Mouse (Mus musculus): Measurements from ENCODE around the gene Mrvi1. TPM values are rescaled to one million over a fixed set of nuclear protein-coding genes. Genes with fewer than 3 reads are reported as not detected.

The Mrvi1 gene
- total RNA-seq, 2 experiments from 2014 or later = 1.5 to 2.3 TPM

DNA sequence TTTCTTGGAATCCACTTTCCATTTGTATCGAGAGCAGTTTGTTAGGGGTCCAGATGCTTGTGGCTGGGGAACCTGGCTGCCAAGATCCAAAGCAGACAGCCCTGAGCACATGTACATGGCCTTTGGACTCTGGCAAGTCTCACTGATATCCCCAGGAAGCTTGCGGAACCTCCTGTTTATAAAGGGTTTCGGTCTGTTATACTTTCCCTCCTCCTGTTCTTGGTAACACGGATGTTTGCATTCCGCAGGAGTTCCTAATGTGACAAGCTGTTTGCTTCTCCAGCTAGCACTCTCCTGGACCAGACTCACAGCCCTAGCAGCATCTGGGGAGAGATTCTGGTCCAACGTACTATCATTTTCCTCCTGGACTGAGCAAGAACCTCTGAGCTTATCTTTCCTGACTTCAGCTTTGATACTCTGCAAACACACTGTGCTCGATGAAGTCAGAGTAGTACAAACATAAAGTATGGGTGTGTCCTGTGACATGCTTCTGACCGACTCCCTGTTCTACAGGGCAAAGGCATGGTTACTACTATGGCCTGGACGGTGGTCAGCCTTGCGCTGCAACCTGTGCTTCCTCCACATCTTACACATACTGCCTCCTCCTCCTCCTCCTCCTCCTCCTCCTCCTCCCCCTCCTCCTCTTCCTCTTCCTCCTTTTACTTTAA is 88.2 kb downstream of the Mrvi1 start:
- DNase-seq (ENCODE audit: low spot score in 2 of 2) = no peak

DNA sequence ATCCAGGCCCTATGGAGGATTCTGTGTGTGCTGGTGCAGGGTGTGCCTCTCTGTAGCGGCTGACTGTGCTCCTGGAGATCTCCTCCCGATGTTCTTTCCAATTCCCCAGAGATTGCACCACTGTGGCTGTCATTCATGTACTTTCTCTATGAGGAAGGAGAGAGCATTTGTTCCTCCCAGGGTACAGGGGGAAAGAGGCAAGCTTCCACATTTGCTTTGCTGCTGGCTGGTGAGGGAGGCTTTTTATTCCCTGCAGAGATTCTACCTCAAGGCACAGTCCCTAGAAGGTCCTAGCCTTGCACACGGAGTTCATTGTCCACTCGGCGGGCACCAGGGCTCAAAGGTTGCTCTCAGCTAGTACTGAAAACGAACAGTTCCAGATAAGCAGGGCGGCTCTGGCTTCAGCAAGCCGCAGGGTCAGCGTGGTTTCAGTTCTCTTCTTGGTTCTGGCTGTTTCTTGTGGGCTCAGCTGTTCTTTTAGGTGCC is 90.7 kb downstream of the Mrvi1 start:
- peak; percentile 22 to 30 for DNase-seq (ENCODE audit: low spot score in 2 of 2)

DNA sequence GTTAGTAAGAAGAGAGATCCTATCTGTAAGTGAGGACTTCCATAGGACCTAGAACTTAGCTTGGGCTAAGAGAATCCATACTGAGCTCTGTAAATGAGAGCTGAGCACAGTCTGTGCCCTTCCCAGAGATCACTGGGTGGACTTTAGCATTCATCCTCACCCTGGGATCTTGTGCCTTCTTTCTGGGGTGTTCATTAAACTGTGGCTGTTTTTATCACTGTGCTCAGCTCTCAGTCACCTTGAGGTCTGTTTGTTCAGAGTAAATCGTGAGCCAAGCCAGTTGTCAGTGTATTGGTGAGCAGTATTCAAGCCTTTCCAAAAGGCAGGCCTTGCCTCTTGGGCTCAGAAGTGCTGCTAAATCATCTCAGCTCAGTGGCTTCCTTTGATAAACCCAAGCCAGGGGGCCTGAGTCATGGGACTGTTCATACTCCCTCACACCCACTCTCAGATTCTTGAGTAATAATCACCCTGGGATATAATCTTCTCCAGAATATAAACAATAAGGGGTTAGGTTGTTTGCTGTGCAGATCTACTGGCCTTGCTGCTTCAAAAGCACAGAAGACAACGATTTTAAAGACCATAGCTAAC is 100.4 kb downstream of the Mrvi1 start:
- no peak for DNase-seq (ENCODE audit: low spot score in 2 of 2)

DNA sequence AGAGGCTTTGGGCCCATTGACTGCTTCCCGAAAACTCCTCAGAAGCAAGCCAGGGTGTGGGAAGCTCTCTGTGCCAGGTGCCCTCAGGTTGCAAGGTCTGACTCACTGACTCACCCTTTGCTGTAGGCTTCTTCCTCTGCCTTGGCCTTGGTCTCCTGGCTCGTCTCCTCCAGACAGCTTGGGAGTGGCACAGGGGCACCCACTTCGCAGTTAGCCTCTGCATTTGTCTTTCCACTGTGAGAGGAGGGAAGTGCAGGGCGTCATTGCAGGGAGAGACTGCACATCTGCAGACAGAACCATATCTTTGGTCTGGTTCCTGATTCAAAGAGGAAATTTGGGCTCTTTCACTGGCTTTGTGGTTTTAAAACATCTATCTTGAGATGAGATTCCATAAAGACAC is 104.2 kb downstream of the Mrvi1 start:
- no peak for DNase-seq (ENCODE audit: low spot score in 2 of 2)

DNA sequence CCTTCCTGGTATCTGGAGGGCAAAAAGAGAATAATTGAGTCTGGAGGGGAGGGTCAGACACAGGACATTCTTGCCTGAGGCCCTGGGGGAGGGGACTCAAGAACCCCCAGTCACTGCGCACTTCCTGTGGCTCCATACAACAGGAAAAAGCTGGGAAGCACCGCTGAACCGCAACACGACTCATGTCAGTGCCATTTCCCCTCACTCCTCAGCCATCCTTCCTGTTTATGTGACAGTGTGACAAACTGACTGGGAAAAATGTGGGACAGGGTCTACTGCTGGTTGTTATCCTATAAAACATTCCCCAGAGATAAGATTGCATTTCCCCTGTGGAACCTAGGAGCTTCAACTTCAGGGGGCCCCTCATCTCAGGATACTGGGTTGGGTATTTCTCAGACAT is 105.3 kb downstream of the Mrvi1 start:
- DNase-seq (ENCODE audit: low spot score in 2 of 2) = no peak

DNA sequence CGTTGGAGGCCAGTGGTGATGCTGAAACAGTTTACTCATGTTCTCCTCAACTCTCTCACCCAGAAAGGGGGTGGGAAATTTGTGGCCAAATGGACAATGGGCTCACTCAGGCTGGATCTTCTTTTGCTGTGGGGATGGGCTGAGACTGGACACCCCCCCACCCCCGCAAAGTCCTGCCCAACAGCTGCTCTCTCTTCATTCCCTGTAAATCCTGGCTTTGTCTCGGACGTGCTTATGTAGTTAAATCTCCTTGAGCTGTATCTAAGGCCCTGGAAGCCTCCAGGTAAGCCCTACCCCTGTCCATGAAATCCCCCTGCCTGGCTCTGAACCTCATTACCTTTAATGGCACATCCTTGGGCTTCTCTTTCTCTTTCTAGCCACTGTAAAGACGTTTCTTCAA is 113.5 kb downstream of the Mrvi1 start:
- no peak for DNase-seq (ENCODE audit: low spot score in 2 of 2)

DNA sequence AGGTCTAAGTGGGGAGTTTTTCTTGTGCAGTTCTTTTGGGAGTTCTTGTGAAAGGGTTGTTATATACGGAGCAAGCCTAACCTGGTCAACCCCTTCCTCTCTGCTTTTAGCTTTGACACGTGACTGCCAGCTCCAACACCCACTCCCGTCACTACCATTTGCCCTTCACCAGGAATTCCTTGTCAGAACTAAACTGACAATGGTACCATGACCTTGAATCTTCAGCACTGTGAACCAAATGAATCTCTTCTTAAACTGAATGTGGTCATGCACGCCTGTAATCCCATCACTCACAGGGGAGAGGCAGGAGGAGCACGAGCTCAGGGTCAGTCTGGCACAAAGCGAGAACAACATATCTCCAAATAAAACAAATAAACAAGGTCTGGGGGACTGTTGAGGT is 115.1 kb downstream of the Mrvi1 start:
- no peak for DNase-seq (ENCODE audit: low spot score in 2 of 2)

DNA sequence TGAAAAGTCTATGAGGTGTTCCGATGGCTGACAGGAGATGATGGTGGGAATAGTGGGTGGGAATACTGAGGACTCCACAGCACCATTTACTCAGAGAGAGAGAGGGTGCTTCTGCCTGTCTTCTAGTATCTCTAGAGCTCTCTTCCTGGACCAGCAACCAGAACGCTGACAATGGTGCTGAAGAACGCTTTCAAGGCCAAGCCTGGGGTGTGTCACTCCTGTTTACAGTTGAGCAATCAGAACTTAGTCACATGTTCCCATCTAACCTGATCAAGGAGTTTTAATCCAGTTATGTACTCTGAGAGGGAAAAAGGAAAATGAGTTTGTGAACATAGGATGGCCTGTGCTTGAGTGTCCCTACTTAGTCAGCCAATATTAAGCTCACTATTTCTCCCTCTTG is 116.2 kb downstream of the Mrvi1 start:
- no peak for DNase-seq (ENCODE audit: low spot score in 2 of 2)

DNA sequence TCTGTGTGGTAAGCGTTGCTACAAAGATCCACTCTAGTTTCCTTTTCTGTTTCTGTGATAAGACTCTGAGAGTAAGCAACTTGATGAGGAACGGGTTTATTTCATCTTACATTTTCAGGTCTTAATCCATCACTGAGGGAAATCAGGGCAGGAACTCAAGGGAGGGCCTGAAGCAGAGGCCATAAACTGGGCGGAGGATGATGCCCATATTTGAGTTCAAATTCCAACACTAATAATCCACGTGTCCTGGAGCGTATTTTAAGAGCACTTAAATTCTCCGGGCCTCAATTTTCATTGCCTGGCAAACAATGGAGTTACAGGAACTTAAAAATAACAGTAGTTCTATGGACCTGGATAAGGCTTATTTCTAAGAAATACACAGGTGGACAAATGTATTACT is 116.7 kb downstream of the Mrvi1 start:
- DNase-seq (ENCODE audit: low spot score in 2 of 2) = no peak

DNA sequence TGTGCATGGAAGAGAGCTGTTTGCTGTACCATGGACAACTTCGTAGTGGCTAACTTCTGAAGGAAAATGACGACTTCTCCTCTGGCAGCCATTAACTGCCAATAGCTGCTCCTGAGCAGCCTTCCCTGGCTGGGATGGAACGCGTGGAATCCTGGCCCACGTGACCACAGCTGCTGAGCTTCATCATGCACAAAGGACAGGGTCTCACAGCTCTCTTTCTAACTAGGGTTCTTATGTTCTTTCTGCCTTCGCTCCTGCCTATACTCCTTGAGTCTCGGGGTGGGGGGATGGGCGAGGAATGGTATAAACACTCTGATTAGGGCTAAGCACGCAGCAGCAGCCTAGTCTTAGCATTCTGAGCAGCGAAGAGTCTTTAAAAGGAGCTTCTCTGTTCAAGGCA is 117.2 kb downstream of the Mrvi1 start:
- no peak for DNase-seq (ENCODE audit: low spot score in 2 of 2)

DNA sequence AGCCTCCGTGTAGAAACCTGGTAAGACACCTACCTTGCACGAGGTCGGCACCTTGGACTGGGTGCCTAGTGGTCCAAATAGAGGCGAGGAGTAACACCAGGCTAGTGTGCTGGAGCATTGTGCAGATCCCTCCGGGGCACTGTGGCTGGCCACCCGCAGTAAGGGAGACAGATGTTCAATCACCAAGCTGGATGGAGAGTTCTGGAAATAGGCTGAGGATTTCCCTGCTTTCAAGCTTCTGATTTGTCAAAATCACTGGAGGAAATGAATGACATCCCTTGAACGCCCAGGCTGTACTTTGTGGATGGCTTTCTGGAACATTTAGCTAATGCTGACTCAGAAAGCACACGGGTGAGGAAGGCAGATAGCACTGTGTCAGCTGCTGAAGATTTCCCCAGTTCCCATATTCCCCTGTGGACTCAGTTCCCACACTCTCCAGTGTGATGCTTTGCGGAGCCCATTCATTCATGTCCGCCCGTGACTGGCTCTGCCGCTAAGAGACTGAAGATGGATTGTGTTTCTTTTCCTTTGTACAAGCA is 119.4 kb downstream of the Mrvi1 start, which contains the start of gene Lyve1:
Gene Lyve1, minus strand, starts transcription at position 489 of the 539 bp plus-strand sequence.
- DNase-seq (ENCODE audit: low spot score in 2 of 2) = no peak

DNA sequence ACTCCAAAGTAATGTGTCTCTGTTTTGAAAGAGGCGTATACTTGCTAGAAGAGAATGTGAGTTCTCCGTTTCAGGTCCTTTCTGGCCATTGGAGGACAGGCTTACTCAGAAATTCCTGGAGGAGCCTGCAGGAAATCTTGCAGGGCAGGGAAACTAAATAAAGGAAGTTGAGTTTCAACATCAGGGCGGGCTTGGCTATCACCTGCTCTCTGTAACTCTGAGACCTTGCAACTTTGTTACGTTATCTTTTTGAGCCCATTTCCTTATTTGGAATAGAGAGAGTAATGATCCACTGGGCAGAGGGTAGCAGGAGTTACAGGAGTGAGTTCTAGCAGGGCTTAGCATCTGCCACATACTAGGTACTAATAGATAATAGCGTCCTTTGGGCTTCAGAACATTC is 122.1 kb downstream of the Mrvi1 start:
- DNase-seq (ENCODE audit: low spot score in 2 of 2) = no peak

DNA sequence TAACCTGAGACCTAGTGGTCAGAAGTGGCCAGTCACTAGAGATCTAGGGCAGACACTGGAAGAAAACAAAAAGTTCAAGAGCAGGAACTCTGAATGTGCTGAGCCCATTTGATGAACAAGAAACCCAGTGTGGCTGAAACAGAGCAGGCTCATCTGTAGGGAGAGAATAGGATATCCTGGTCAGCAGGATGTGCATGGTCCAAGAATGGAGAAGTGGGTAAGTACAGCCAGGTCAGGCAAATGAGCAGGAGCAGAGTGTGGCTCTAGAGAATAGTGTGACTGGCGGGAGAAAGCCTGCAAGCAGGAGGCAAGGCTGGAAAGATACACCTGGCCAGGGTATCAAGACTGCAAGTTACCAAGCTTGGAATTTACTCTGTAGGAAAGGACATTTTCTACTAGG is 126.7 kb downstream of the Mrvi1 start:
- no peak for DNase-seq (ENCODE audit: low spot score in 2 of 2)

DNA sequence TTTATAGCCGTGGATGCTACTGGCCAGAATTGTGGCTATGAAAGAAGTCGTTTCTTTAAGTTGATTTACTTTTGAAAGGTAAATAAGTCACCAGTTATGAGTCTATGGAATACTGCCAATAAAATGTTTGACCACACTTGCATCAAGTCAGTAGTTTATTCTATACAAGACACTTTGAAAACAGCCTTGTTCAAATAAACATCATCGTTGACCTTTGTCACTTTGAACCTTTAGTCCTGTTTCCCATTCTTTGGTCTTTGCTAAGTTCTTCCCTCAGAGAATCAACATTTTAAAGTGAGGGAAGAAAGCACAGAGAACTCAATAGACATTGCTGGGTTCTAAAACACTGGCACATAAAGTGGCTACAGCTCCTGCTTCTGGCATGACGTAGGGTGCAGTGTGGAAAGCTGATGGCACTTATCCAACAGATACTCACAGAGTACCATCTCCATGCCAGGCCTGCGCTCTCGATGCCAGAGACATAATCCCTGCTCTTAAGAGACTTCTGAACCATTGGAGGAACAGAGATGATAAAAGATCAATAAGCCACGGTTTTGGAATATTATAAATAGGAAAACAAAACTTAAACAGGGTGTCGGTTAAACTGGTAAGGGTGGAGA is 127.2 kb downstream of the Mrvi1 start:
- peak in 1 of 2 experiments; percentile 34 for DNase-seq (ENCODE audit: low spot score in 2 of 2)

DNA sequence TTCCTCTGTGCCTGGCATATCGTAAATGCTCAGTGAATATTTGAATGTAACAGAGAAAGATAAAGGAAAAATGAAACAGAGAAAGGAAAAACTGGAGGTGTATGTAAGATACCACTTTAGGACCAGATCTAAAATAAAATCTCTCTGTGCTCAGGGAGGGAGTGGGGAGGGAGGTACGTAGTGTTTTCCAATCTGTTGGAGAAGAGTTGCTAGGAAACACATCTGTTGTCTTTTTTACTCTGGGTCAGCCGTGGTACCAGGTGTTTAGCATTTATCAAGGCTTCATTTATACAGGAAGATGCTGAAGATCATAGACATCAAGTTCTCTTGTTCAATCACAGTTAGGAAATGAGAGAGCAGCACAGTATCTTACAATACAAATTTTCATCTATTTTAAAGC is 127.7 kb downstream of the Mrvi1 start:
- DNase-seq (ENCODE audit: low spot score in 2 of 2) = peak in 1 of 2 experiments; percentile 50

DNA sequence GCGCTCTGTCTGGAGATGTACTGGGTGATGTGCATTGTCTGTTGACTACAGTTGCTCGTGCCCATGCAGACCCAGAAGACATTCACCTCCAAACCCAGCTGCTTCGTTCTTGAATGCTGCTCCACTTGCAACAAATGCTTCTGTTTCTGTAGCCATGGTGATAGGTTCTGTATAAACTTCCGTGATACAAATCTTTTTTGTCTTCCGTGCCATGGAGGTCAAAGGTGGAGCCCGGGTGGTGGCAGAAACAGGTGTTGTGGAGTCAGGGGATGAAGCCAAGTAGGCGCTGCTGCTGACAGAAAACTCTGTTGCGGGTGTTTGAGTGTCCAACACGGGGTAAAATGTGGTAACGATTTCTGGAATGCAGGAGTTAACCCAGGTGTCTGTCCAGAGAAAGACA is 128.7 kb downstream of the Mrvi1 start:
- no peak for DNase-seq (ENCODE audit: low spot score in 2 of 2)

DNA sequence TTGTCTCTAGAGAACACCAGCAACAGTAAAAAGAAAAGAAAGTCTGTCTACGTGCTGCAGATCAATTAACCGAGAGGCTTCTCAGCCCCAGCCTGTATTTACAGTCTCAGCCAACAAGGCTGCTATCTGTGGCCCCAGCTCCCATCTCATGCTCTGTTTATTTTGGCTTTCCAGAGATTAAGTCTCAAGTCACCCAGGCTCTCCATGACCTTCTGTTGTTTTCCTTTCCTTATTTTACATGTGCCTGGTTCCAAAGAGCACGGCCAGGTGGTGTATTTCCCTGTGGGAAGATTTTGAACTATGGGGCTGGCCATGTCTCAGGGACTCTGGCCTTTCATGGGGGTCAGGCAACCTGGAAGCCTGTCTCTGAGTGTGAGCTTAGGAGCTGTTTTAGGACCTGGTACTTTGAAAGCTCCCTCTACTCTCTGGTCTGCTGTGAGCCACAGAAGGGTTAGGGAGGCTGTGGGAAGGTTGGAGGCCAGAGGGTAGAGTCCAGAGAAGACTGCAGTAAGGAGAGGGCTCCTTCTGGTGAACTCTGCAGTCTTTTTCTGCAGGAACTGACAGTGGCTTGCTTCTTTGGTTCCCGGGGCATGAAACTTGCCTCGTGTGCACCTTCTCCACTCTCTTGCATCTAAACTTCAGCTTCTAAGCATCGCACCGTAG is 130.6 kb downstream of the Mrvi1 start:
- no peak for DNase-seq (ENCODE audit: low spot score in 2 of 2)

DNA sequence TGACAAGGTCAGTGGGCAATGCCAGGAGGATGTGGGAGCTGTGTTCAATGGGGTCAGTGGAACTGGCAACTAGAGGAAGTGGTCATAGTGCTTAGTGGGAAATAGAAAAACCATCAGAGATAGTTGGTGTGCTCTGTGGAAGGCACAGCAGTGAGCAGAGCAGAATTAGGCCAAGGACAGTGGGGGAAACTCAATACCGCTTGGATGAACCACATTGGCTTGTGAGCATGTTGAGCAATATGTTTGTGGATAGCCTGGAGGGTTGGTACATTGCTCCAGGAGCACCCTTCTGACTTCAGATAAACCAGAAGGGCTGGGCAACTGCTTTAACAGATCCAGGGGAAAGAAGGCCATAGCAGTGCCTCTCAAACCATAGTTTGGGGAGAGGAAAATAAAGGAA is 133.9 kb downstream of the Mrvi1 start:
- DNase-seq (ENCODE audit: low spot score in 2 of 2) = no peak

DNA sequence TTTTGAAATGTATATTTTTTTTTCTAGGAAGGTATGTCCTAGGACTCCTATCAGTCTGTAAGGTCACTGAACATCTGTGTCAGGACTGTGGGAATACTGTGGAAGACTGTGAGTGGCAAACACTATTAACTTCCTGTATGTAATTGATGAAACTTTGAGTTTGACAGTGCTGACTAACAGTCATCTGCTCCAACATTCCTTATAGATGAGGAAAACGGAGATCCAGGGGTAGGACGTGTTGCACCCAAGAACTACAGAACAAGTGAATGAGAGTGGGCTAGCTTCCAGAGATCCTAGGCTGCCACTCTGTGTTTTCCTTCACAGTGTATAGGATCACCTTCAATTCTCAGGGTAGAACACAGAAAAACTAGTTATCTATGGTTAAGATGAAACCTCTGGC is 134.9 kb downstream of the Mrvi1 start:
- no peak for DNase-seq (ENCODE audit: low spot score in 2 of 2)

DNA sequence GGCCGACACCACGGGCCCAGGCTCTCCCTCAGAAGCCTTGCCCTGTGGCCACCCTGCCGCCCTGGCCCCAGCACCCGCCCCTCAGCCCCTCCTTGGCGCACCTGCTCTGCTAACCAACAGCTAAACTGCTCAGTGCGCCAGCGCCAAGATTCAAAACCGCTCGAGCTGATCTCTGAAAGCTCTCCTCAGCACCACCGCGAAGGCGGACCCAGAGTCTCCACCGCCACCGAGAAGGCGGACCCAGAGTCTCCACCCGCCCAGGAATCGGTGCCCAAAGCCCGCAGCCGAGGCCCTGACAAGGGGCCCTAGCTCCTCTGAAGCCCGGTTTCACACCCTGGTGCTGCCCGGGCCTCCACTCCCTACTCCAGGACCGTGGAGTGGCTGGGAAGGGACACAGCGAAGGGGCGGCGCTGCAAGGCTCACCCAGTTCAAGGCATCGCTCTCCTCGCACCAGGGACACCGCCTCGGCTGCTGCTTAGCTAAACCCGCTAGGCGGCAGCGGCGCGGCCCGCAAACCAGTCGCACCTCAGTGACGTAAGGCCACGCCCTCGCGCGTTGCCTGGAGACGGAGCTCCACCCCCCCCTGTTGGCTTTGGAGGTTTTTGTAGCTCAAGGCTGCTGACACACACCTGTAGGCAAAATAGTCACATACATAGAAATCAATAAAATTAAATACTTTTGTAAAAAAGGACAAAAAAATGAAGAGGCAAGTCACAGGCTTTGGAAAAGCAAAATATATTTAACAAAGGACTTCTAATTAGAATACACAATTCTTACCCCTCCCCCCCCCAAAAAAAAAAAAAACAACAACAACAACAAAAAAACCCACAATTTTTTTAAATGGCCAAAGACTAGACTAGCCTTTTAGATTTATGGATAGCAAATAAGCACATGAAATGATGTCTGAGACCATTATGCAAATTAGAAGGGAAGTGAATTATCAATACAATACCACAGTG is 138.1 kb downstream of the Mrvi1 start, which contains the start of gene Rnf141:
Gene Rnf141, minus strand, starts transcription at position 542 of the 959 bp plus-strand sequence.
- peak; percentile 90 to 93 for DNase-seq (ENCODE audit: low spot score in 2 of 2)

Measured in layer of hippocampus, postnatal 14 days (tissue).